Mouse (Mus musculus): ENCODE data around the gene Bsn. TPM values are rescaled to one million over a fixed set of nuclear protein-coding genes. Genes with fewer than 3 reads are reported as not detected.

Bsn gene
- polyA plus RNA-seq, 1 experiment from 2014 or later: 1.2 TPM

- no peak for DNase-seq (ENCODE audit: extremely low spot score, low spot score)
- peaks cover 66% of the 10 kb centered on the region for H3K36me3 ChIP-seq (replicated peaks)
- H3K9me3 ChIP-seq: no peaks in the 10 kb centered on the region
- 86% methylated on average over 4 of the region's 4 CpGs for WGBS
- peaks cover 38% of the 10 kb centered on the region for H3K4me1 ChIP-seq
- H3K27ac ChIP-seq: no peak overlapping the region
- H3K27me3 ChIP-seq (ENCODE audit: poor library complexity, severe bottlenecking): no peaks in the 10 kb centered on the region
- H3K4me3 ChIP-seq: peak overlapping the region; percentile 2; the same call in 1 of the 2 replicates
Observed at GRCm38 (mm10) chr9:108051931-108052220, 138.3 kb downstream of the Bsn start.

- H3K27me3 ChIP-seq (ENCODE audit: poor library complexity, severe bottlenecking): no peaks in the 10 kb centered on the region
- H3K27ac ChIP-seq: no peak overlapping the region
- H3K9me3 ChIP-seq: no peaks in the 10 kb centered on the region
- peak overlapping the region; percentile 2; the same call in 1 of the 2 replicates for H3K4me3 ChIP-seq
- 93% methylated on average over 15 of the region's 15 CpGs for WGBS
- peaks cover 66% of the 10 kb centered on the region for H3K36me3 ChIP-seq (replicated peaks)
- no peak for DNase-seq (ENCODE audit: extremely low spot score, low spot score)
- H3K4me1 ChIP-seq: peaks cover 38% of the 10 kb centered on the region
Observed at GRCm38 (mm10) chr9:108051184-108051930, 138.8 kb downstream of the Bsn start.

- H3K27ac ChIP-seq: peak overlapping the region; percentile 81
Observed at GRCm38 (mm10) chr9:108049561-108050251, 140.5 kb downstream of the Bsn start.

GRCm38 (mm10) chr9:108049016-108049455, 141.1 kb downstream of the Bsn start, which contains the start of gene Gmppb:
Gene Gmppb (plus strand): TSS chr9:108049242.
- H3K9me3 ChIP-seq: no peaks in the 10 kb centered on the region
- peaks cover 64% of the 10 kb centered on the region for H3K36me3 ChIP-seq (replicated peaks)
- peak within 1 kb of the TSS; percentile 81 for H3K27ac ChIP-seq
- H3K4me1 ChIP-seq: peaks cover 38% of the 10 kb centered on the region
- no peaks in the 10 kb centered on the region for H3K27me3 ChIP-seq (ENCODE audit: poor library complexity, severe bottlenecking)
- peak within 1 kb of the TSS; percentile 60 for H3K4me3 ChIP-seq
- under 1% methylated on average over 35 of the region's 39 CpGs for WGBS
- DNase-seq (ENCODE audit: extremely low spot score, low spot score): peak; percentile 95

More at GRCm38 (mm10) chr9:108049561-108050251, 140.5 kb downstream of the Bsn start:
- Histone ChIP-seq H3K4me1 (peaks cover 38% of the 10 kb centered on the region), H3K27me3 (ENCODE audit: poor library complexity, severe bottlenecking) (no peaks in the 10 kb centered on the region), H3K36me3 (replicated peaks) (peaks cover 66% of the 10 kb centered on the region), H3K9me3 (no peaks in the 10 kb centered on the region), H3K4me3 (peak overlapping the region; percentile 60)
- 44% methylated on average over 15 of the region's 15 CpGs for WGBS
- DNase-seq (ENCODE audit: extremely low spot score, low spot score): no peak

- Histone ChIP-seq H3K9me3 (no peaks in the 10 kb centered on the region), H3K4me3 (peak overlapping the region; percentile 60), H3K27ac (peak overlapping the region; percentile 81), H3K36me3 (replicated peaks) (peaks cover 60% of the 10 kb centered on the region), H3K27me3 (ENCODE audit: poor library complexity, severe bottlenecking) (no peaks in the 10 kb centered on the region), H3K4me1 (peaks cover 38% of the 10 kb centered on the region)
- WGBS: 2% methylated on average over 19 of the region's 19 CpGs
- no peak for DNase-seq (ENCODE audit: extremely low spot score, low spot score)
Observed at GRCm38 (mm10) chr9:108048566-108048955, 141.6 kb downstream of the Bsn start.

GRCm38 (mm10) chr9:108047601-108048565, 142.3 kb downstream of the Bsn start:
- Histone ChIP-seq H3K36me3 (replicated peaks) (peaks cover 63% of the 10 kb centered on the region), H3K4me1 (peaks cover 31% of the 10 kb centered on the region), H3K4me3 (peak overlapping the region; percentile 60), H3K27ac (peak overlapping the region; percentile 81), H3K9me3 (no peaks in the 10 kb centered on the region), H3K27me3 (ENCODE audit: poor library complexity, severe bottlenecking) (no peaks in the 10 kb centered on the region)
- WGBS: 53% methylated on average over 17 of the region's 17 CpGs
- no peak for DNase-seq (ENCODE audit: extremely low spot score, low spot score)

- no peak overlapping the region for H3K27ac ChIP-seq
- H3K36me3 ChIP-seq (replicated peaks): peaks cover 67% of the 10 kb centered on the region
- no peak overlapping the region for H3K4me3 ChIP-seq
- H3K4me1 ChIP-seq: peaks cover 24% of the 10 kb centered on the region
- 94% methylated on average over 4 of the region's 4 CpGs for WGBS
- no peak for DNase-seq (ENCODE audit: extremely low spot score, low spot score)
- no peaks in the 10 kb centered on the region for H3K27me3 ChIP-seq (ENCODE audit: poor library complexity, severe bottlenecking)
- H3K9me3 ChIP-seq: no peaks in the 10 kb centered on the region
Observed at GRCm38 (mm10) chr9:108046582-108046981, 143.6 kb downstream of the Bsn start.

Small RNA genes lying within 50 kb of the gene (microRNA-seq; reads per million reads assigned to microRNA genes)
- not detected for gene Gm47303
- gene Mir7088: not detected

Other genes starting within 250 kb of the Bsn start
- gene Traip, start 240.2 kb downstream of the Bsn start, polyA plus RNA-seq (2016; fragmentation: Nextera tagmentation; extraction: Ambion mirVana): 40.8 and 46.3 TPM in 2 replicates
- 6.8 and 10.0 TPM in 2 replicates for gene Uba7, start 214.9 kb downstream of the Bsn start, polyA plus RNA-seq (2016; fragmentation: Nextera tagmentation; extraction: Ambion mirVana)
- gene Gm20661, start 207.3 kb downstream of the Bsn start, polyA plus RNA-seq (2016; fragmentation: Nextera tagmentation; extraction: Ambion mirVana): 0.92 and 1.4 TPM in 2 replicates
- 35.0 TPM in 2 replicates for gene Inka1, start 204.5 kb downstream of the Bsn start, polyA plus RNA-seq (2016; fragmentation: Nextera tagmentation; extraction: Ambion mirVana)
- gene Cdhr4, start 197.9 kb downstream of the Bsn start, polyA plus RNA-seq (2016; fragmentation: Nextera tagmentation; extraction: Ambion mirVana): 1.7 and 2.7 TPM in 2 replicates
- not detected in 2 replicates for gene Gm20662, start 194.0 kb downstream of the Bsn start, polyA plus RNA-seq (2016; fragmentation: Nextera tagmentation; extraction: Ambion mirVana)
- gene Ip6k1, start 187.9 kb downstream of the Bsn start, polyA plus RNA-seq (2016; fragmentation: Nextera tagmentation; extraction: Ambion mirVana): 50.8 and 53.0 TPM in 2 replicates
- gene Gmppb, start 141.1 kb downstream of the Bsn start, polyA plus RNA-seq (2016; fragmentation: Nextera tagmentation; extraction: Ambion mirVana): 25.5 and 27.9 TPM in 2 replicates
- gene Amigo3, start 137.2 kb downstream of the Bsn start, polyA plus RNA-seq (2016; fragmentation: Nextera tagmentation; extraction: Ambion mirVana): 2.3 and 3.4 TPM in 2 replicates
- gene Mst1, start 109.9 kb downstream of the Bsn start, polyA plus RNA-seq (2016; fragmentation: Nextera tagmentation; extraction: Ambion mirVana): 0.73 and 0.81 TPM in 2 replicates
- gene Rnf123, start 107.0 kb downstream of the Bsn start, polyA plus RNA-seq (2016; fragmentation: Nextera tagmentation; extraction: Ambion mirVana): 32.8 and 36.2 TPM in 2 replicates
- gene Apeh, start 95.8 kb downstream of the Bsn start, polyA plus RNA-seq (2016; fragmentation: Nextera tagmentation; extraction: Ambion mirVana): 74.1 and 79.4 TPM in 2 replicates
- 74.0 and 76.4 TPM in 2 replicates for gene Dag1, start 73.6 kb upstream of the Bsn start, polyA plus RNA-seq (2016; fragmentation: Nextera tagmentation; extraction: Ambion mirVana)
- 31.6 and 34.3 TPM in 2 replicates for gene Nicn1, start 100.0 kb upstream of the Bsn start, polyA plus RNA-seq (2016; fragmentation: Nextera tagmentation; extraction: Ambion mirVana)
- 34.8 and 40.0 TPM in 2 replicates for gene Amt, start 106.5 kb upstream of the Bsn start, polyA plus RNA-seq (2016; fragmentation: Nextera tagmentation; extraction: Ambion mirVana)
- gene Rhoa, start 115.7 kb upstream of the Bsn start, polyA plus RNA-seq (2016; fragmentation: Nextera tagmentation; extraction: Ambion mirVana): 257 and 290 TPM in 2 replicates
- 13.4 and 13.8 TPM in 2 replicates for gene Tcta, start 115.8 kb upstream of the Bsn start, polyA plus RNA-seq (2016; fragmentation: Nextera tagmentation; extraction: Ambion mirVana)
- 806 and 868 TPM in 2 replicates for gene Gpx1, start 148.5 kb upstream of the Bsn start, polyA plus RNA-seq (2016; fragmentation: Nextera tagmentation; extraction: Ambion mirVana)
- 132 and 133 TPM in 2 replicates for gene Usp4, start 157.5 kb upstream of the Bsn start, polyA plus RNA-seq (2016; fragmentation: Nextera tagmentation; extraction: Ambion mirVana)
- 0.60 and 0.65 TPM in 2 replicates for gene 1700102P08Rik, start 202.4 kb upstream of the Bsn start, polyA plus RNA-seq (2016; fragmentation: Nextera tagmentation; extraction: Ambion mirVana)
- gene Ccdc36, start 238.1 kb upstream of the Bsn start, polyA plus RNA-seq (2016; fragmentation: Nextera tagmentation; extraction: Ambion mirVana): 0.57 and 0.97 TPM in 2 replicates
- not detected in 2 replicates for gene BC048562, start 246.1 kb upstream of the Bsn start, polyA plus RNA-seq (2016; fragmentation: Nextera tagmentation; extraction: Ambion mirVana)

All from forebrain, embryonic 10.5 days (tissue).